9 mouse cellular contexts compared by ENCODE assay signal in the genomic region with DNA sequence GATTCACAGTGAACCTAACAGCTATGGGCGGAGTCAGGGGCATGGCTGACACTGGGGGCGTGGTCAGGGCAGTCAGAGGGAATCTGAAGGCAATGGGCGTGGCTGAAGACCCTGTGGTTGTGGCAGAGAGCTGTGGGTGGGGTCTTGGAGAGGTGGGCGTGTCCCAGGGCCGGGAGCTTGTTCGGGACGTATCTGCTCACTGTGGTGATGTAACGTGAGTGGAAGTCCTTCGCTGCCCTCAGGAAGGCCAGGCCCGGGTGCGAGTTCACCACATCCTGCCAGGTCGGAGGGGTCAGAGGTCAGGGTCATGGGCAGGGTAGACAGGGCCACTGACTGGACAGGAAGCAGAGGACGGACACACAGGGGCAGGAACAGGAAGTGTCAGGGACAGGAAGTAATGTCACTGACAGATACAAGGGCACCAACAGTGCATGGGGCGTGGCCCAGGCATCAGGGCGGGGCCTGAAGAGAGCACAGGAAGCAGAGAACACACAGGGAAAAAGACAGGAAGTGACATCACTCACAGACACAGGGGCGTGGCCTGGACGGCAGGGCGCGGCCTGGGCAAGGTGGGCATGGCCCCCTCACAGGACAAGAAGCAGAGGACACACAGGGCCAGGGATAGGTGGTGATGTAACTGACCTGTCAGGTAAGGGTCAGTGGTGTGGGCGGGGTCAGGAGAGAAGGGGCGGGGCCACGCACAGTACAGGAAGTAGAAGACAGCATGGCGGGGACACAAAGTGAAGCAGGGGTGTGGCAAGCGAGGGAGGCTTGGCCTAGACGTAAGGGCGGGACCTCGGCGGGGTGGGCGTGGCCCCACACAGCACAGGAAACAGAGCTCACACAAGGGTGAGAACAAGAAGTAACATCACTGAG. TPM values are rescaled to one million over a fixed set of nuclear protein-coding genes. Genes with fewer than 3 reads are reported as not detected.
DNase-seq lines count a peak whose midpoint lies in the region; ATAC-seq lines count a peak whose summit lies in the region.
"Had no signal": no experiment of that assay in that cellular context is flagged by ENCODE, and none has a peak within 500 bp of the region (broad histone marks: within the 10 kb centered on the region; RNA-seq: fewer than 3 reads in every experiment).

No protein-coding gene starts in this region.

- WGBS in embryonic facial prominence, embryonic 15.5 days, result 91% methylated on average over 29 of the region's 29 CpGs
- WGBS in heart, embryonic 15.5 days, result 92% methylated on average over 29 of the region's 29 CpGs
- WGBS in liver, embryonic 13.5 days (ENCODE audit: insufficient replicate concordance), result 79% methylated on average over 29 of the region's 29 CpGs

- peak; percentile 73 for ATAC-seq in embryonic facial prominence, embryonic 15.5 days (ENCODE audit: insufficient number of reproducible peaks, low FRiP score, low TSS enrichment, low read depth)
- ATAC-seq in heart, embryonic 15.5 days (replicated peaks; ENCODE audit: insufficient number of reproducible peaks, insufficient read depth, low FRiP score, low read depth), result peak; percentile 63
- ATAC-seq in liver, embryonic 13.5 days (ENCODE audit: low read depth), result peak; percentile 64

- H3K27me3 ChIP-seq in embryonic facial prominence, embryonic 15.5 days, result no peaks in the 10 kb centered on the region
- H3K27me3 ChIP-seq in heart, embryonic 15.5 days, result no peaks in the 10 kb centered on the region
- H3K27me3 ChIP-seq in liver, embryonic 13.5 days, result no peaks in the 10 kb centered on the region

- H3K4me2 ChIP-seq in embryonic facial prominence, embryonic 15.5 days (replicated peaks), result no peak overlapping the region
- H3K4me2 ChIP-seq in heart, embryonic 15.5 days, result no peak overlapping the region; the same call in 1 of the 2 replicates
- H3K4me2 ChIP-seq in liver, embryonic 13.5 days, result peak overlapping the region; percentile 28

- no peak overlapping the region for H3K27ac ChIP-seq in embryonic facial prominence, embryonic 15.5 days (replicated peaks)
- no peak overlapping the region for H3K27ac ChIP-seq in heart, embryonic 15.5 days
- no peak overlapping the region for H3K27ac ChIP-seq in liver, embryonic 13.5 days

- H3K9ac ChIP-seq in embryonic facial prominence, embryonic 15.5 days, result no peak overlapping the region
- H3K9ac ChIP-seq in heart, embryonic 15.5 days, result no peak overlapping the region
- no peak overlapping the region for H3K9ac ChIP-seq in liver, embryonic 13.5 days

- peaks cover 36% of the 10 kb centered on the region for H3K36me3 ChIP-seq in embryonic facial prominence, embryonic 15.5 days
- peaks cover 35% of the 10 kb centered on the region for H3K36me3 ChIP-seq in heart, embryonic 15.5 days
- H3K36me3 ChIP-seq in liver, embryonic 13.5 days, result peaks cover 38% of the 10 kb centered on the region

- H3K9me3 ChIP-seq in embryonic facial prominence, embryonic 15.5 days (replicated peaks), result peaks cover 32% of the 10 kb centered on the region
- peaks cover 23% of the 10 kb centered on the region for H3K9me3 ChIP-seq in heart, embryonic 15.5 days (replicated peaks)
- H3K9me3 ChIP-seq in liver, embryonic 13.5 days (replicated peaks), result peaks cover 35% of the 10 kb centered on the region

- DNase-seq in CD4-positive helper T cell, adult 2 months (ENCODE audit: low read depth, low spot score), result peak; percentile 68
- peak; percentile 69 to 72 for DNase-seq in adrenal gland, adult (ENCODE audit: inconsistent age in 2 of 2, low spot score in 1 of 2)
- peak; percentile 19 to 65 for DNase-seq in kidney, postnatal 25 days
- DNase-seq in liver, embryonic 13.5 days, result peak; percentile 28
- DNase-seq in neural tube, embryonic 10.5 days (ENCODE audit: extremely low spot score, low spot score), result peak; percentile 13
- peak; percentile 61 for DNase-seq in thymus, postnatal 4 days

- no peaks in the 10 kb centered on the region for H3K4me1 ChIP-seq in embryonic facial prominence, embryonic 15.5 days
- H3K4me1 ChIP-seq in heart, embryonic 15.5 days (replicated peaks), result no peaks in the 10 kb centered on the region
- 0 out of 2 replicates have a peak, but pooled peaks cover 4% of the 10 kb centered on the region for H3K4me1 ChIP-seq in liver, embryonic 13.5 days (replicated peaks)

- H3K4me3 ChIP-seq in embryonic facial prominence, embryonic 15.5 days (replicated peaks), result no peak overlapping the region
- H3K4me3 ChIP-seq in heart, embryonic 15.5 days, result 0 out of 2 replicates have a peak overlapping the region, but pooled peaks have one; percentile 21
- H3K4me3 ChIP-seq in liver, embryonic 13.5 days (replicated peaks), result no peak overlapping the region; the same call in 1 of the 2 replicates

RNA-seq across cellular contexts. Expression of a gene that starts 36.6 kb away (rescaled TPM):
- polyA plus RNA-seq in embryonic facial prominence, embryonic 15.5 days (2015; fragmentation: Nextera tagmentation; extraction: Ambion mirVana), result 144 and 153 TPM in 2 replicates
- polyA plus RNA-seq in heart, embryonic 15.5 days (2015; fragmentation: Nextera tagmentation; extraction: Ambion mirVana), result 121 and 137 TPM in 2 replicates
- 33.3 TPM in 2 replicates for polyA plus RNA-seq in liver, embryonic 13.5 days (2015; fragmentation: Nextera tagmentation; extraction: Ambion mirVana)

RNA-seq across cellular contexts. Expression of a gene that starts 53.5 kb away (rescaled TPM):
- not detected in 2 replicates for polyA plus RNA-seq in embryonic facial prominence, embryonic 15.5 days (2015; fragmentation: Nextera tagmentation; extraction: Ambion mirVana)
- not detected in 2 replicates for polyA plus RNA-seq in heart, embryonic 15.5 days (2015; fragmentation: Nextera tagmentation; extraction: Ambion mirVana)
- polyA plus RNA-seq in liver, embryonic 13.5 days (2015; fragmentation: Nextera tagmentation; extraction: Ambion mirVana), result not detected in 2 replicates
- polyA plus RNA-seq: cortical plate, adult 2 months had no signal

Comparison
In these comparisons a context has a peak if more than half of its experiments do, and no peak if none do; other contexts are left out.
1. DNase-seq: peak in every context shown above with its lines; median percentile 70 in adrenal gland, adult; 68 in CD4-positive helper T cell, adult 2 months; 61 in thymus, postnatal 4 days; 42 in kidney, postnatal 25 days; 28 in liver, embryonic 13.5 days; 13 in neural tube, embryonic 10.5 days.